Mouse (Mus musculus) erythroblast, embryonic 14.5 days (primary cell): ENCODE measurements around the gene Npas4. TPM values are rescaled to one million over a fixed set of nuclear protein-coding genes. Genes with fewer than 3 reads are reported as not detected.
"Not testable (repeated sequence)": the region's sequence is repeated elsewhere in the genome, so short reads cannot be mapped to it uniquely, and the experiment has no call there.

Source experiments
- H3K27me3 ChIP-seq: 2 replicates; pipeline ENCODE4 v1.6.1; 2012; ENCODE audit warnings: inconsistent platforms; ENCODE audit not compliant: control insufficient read depth
- H3K36me3 ChIP-seq: 2 replicates; pipeline ENCODE4 v1.6.1; 2012; ENCODE audit warnings: mild to moderate bottlenecking, inconsistent platforms; ENCODE audit not compliant: control insufficient read depth
- H3K4me1 ChIP-seq: 2 replicates; pipeline ENCODE4 v1.6.1; 2012; ENCODE audit warnings: inconsistent platforms; ENCODE audit not compliant: control insufficient read depth
- H3K4me3 ChIP-seq: replicated peaks from 2 replicates; pipeline ENCODE3; 2012; ENCODE audit warnings: moderate library complexity, mild to moderate bottlenecking, inconsistent platforms
- H3K9me3 ChIP-seq: 2 replicates; pipeline ENCODE4 v1.6.1; 2012; ENCODE audit warnings: low read length, inconsistent platforms, mixed read lengths; ENCODE audit not compliant: control insufficient read depth
- GATA1 ChIP-seq: IDR thresholded peaks from 2 replicates; pipeline ENCODE4 v1.6.1; 2012; ENCODE audit warnings: low read length, inconsistent platforms, mixed read lengths
- TAL1 ChIP-seq: IDR thresholded peaks from 3 replicates; pipeline ENCODE4 v1.6.1; 2012; ENCODE audit warnings: low read length, inconsistent platforms, mixed read lengths
- polyA plus RNA-seq: library from polyadenylated mRNA; stranded (reverse); fragments of >175 nt; gene quantifications from 2 replicates; pipeline ENCODE4 v1.2.3, GENCODE M21; 2012

Gene Npas4
- polyA plus RNA-seq, 1 experiment = not detected

GRCm38 (mm10) chr19:5021416-5021815 lies 31.3 kb upstream of the Npas4 start:
- no peaks in the 10 kb centered on the region for H3K9me3 ChIP-seq
- TF ChIP-seq GATA1 (no peak), TAL1 (no peak)

DNA sequence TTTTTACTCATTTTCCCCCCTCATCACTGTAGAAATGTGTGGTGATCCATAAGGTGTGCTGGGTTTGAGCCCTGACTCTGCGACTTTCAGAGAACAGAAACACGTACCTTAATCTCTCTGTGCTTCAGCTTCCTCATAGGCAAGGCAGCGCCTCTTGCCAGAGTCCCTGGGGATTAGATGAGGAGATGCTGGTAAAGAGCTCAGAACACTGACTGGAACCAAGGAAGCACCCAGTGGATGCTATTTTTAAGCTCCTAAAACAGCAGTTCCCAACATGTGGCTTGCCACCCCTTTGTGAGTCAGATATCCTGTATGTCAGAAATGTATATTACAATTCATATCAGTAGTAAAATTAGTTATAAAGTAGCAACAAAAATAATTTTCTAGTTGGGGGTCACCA lies 28.1 kb upstream of the Npas4 start:
- Histone ChIP-seq H3K27me3 (peaks cover 4% of the 10 kb centered on the region; the same call in 1 of the 2 replicates), H3K36me3 (no peaks in the 10 kb centered on the region), H3K4me3 (no peak overlapping the region), H3K4me1 (peaks cover 3% of the 10 kb centered on the region), H3K9me3 (no peaks in the 10 kb centered on the region)
- no peak for TF ChIP-seq TAL1
- TF ChIP-seq GATA1 = no peak

More at GRCm38 (mm10) chr19:5021416-5021815, 31.3 kb upstream of the Npas4 start:
- Histone ChIP-seq H3K27me3 (no peaks in the 10 kb centered on the region; the same call in 1 of the 2 replicates), H3K4me3 (no peak overlapping the region), H3K4me1 (peaks cover 17% of the 10 kb centered on the region), H3K36me3 (peaks cover 4% of the 10 kb centered on the region)

- Histone ChIP-seq H3K4me1 (peaks cover 2% of the 10 kb centered on the region; the same call in 1 of the 2 replicates), H3K27me3 (peaks cover 4% of the 10 kb centered on the region; the same call in 1 of the 2 replicates), H3K9me3 (no peaks in the 10 kb centered on the region), H3K4me3 (no peak overlapping the region), H3K36me3 (no peaks in the 10 kb centered on the region)
- TF ChIP-seq TAL1 (no peak), GATA1 (no peak)
Measured at GRCm38 (mm10) chr19:5017611-5018010, 27.5 kb upstream of the Npas4 start.

DNA sequence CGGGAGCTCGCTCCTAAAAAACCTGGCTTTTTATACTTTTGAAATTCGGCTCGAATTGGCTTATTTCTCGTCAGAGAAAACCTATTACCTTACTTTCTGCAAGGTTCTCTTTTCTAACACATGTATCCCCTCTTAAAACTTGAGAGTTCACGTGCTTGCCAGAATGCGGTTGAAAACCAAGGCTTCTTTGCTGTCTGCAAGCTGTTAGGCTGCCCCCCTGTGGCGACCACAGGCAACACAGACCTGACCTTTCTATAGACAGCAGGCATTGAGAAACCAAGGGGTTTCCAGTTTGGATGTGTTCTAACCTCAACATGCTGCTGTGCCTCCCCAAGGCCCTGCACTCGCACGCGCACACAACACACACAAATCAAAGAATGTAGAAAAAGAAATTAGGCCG lies 26.7 kb upstream of the Npas4 start:
- peaks cover 4% of the 10 kb centered on the region; the same call in 1 of the 2 replicates for H3K27me3 ChIP-seq
- no peaks in the 10 kb centered on the region for H3K9me3 ChIP-seq
- no peaks in the 10 kb centered on the region for H3K36me3 ChIP-seq
- no peak for TF ChIP-seq TAL1
- TF ChIP-seq GATA1 = no peak
- peaks cover 2% of the 10 kb centered on the region; the same call in 1 of the 2 replicates for H3K4me1 ChIP-seq
- H3K4me3 ChIP-seq = no peak overlapping the region

- peaks cover 4% of the 10 kb centered on the region; the same call in 1 of the 2 replicates for H3K27me3 ChIP-seq
- H3K36me3 ChIP-seq = no peaks in the 10 kb centered on the region
- no peak overlapping the region for H3K4me3 ChIP-seq
- H3K4me1 ChIP-seq = peaks cover 2% of the 10 kb centered on the region; the same call in 1 of the 2 replicates
- TF ChIP-seq GATA1 (no peak), TAL1 (no peak)
- no peaks in the 10 kb centered on the region for H3K9me3 ChIP-seq
Measured at GRCm38 (mm10) chr19:5016221-5016742, 26.2 kb upstream of the Npas4 start.

GRCm38 (mm10) chr19:5014961-5015398 lies 24.9 kb upstream of the Npas4 start:
- no peak overlapping the region for H3K4me3 ChIP-seq
- H3K9me3 ChIP-seq = no peaks in the 10 kb centered on the region
- peaks cover 4% of the 10 kb centered on the region; the same call in 1 of the 2 replicates for H3K27me3 ChIP-seq
- H3K4me1 ChIP-seq = peaks cover 2% of the 10 kb centered on the region; the same call in 1 of the 2 replicates
- TF ChIP-seq TAL1 (no peak), GATA1 (no peak)
- H3K36me3 ChIP-seq = no peaks in the 10 kb centered on the region

- no peaks in the 10 kb centered on the region for H3K9me3 ChIP-seq
- TF ChIP-seq GATA1 = no peak
- peaks cover 2% of the 10 kb centered on the region; the same call in 1 of the 2 replicates for H3K4me1 ChIP-seq
- no peaks in the 10 kb centered on the region for H3K36me3 ChIP-seq
- peaks cover 4% of the 10 kb centered on the region; the same call in 1 of the 2 replicates for H3K27me3 ChIP-seq
- H3K4me3 ChIP-seq = no peak overlapping the region
Measured at GRCm38 (mm10) chr19:5013138-5013537, 23.0 kb upstream of the Npas4 start.

GRCm38 (mm10) chr19:5004925-5005324 lies 14.8 kb upstream of the Npas4 start:
- H3K4me3 ChIP-seq = no peak overlapping the region
- H3K4me1 ChIP-seq = peaks cover 4% of the 10 kb centered on the region
- H3K27me3 ChIP-seq = peaks cover 10% of the 10 kb centered on the region
- peaks cover 3% of the 10 kb centered on the region for H3K9me3 ChIP-seq
- no peaks in the 10 kb centered on the region for H3K36me3 ChIP-seq
- no peak for TF ChIP-seq GATA1
- TF ChIP-seq TAL1 = no peak

- not testable (repeated sequence) for H3K4me3 ChIP-seq, H3K9me3 ChIP-seq, H3K4me1 ChIP-seq, H3K36me3 ChIP-seq
- H3K27me3 ChIP-seq = peaks cover 10% of the 10 kb centered on the region
Measured at GRCm38 (mm10) chr19:5003644-5004043, 13.5 kb upstream of the Npas4 start.
